Comparison of ENCODE assay signal across 1 mouse cellular context in the genomic region with DNA sequence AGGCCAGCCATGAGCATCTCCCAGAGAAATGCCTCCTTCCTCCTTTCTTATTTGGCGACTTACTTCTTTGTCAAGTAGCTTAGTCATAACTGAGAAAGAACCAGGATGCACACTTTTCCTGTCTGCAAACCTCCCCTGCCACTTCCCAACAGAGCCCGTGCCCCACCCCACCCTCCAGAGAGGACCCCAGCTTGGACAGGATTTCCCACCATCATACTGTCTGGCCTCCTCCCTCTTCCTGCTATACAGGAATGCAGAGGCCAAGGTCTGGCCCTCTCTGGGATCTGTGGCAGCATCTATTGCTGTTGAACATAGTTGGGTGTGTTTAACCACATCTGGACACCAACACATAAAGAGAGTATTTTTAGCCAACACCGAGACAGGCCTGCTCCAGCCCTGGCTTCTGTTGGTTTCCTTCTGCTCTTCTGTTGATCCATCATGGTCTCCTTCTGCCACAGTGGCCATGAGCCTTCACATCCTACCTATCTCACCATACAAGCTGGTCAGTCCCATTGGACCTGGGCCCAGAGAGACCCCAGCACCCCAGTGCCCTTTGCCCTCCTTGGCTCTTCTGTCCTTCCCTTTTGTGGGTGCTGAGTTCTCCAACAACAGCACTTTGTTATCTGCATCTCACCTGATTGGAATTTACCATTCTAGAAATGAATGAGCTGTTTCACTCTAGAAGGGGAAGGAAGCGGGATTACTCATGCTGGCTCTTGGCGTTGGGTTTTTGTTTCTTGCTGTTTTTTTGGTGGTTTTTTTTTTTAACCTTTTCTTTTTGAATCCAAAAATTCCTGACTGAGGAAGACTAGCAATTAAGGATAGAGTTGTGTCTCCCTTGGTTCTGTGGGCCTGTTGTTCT.
TF ChIP-seq lines count a peak whose summit lies in the region.

No protein-coding gene starts in this region.

TF ChIP-seq in CH12.LX, 34 proteins besides CTCF, POLR2A, EP300 and RAD21 (continued from another document):
- TF ChIP-seq RCOR1 (conservative IDR thresholded peaks at IDR 0.05; ENCODE audit: low read depth, low read length) (peak; percentile 43; the same call in 1 of the 2 replicates), GABPA (IDR thresholded peaks at IDR 0.05; ENCODE audit: insufficient replicate concordance, low read depth, low read length) (no peak), MAX (IDR thresholded peaks at IDR 0.05; ENCODE audit: low read length) (no peak), TBP (conservative IDR thresholded peaks at IDR 0.05; ENCODE audit: low read depth, low read length) (no peak), JUND (conservative IDR thresholded peaks at IDR 0.05; ENCODE audit: low read depth, low read length) (peak; percentile 69), SIN3A (IDR thresholded peaks at IDR 0.05; ENCODE audit: low read length) (no peak), MYC (IDR thresholded peaks at IDR 0.05; ENCODE audit: low read depth, low read length) (no peak), USF2 (conservative IDR thresholded peaks at IDR 0.05; ENCODE audit: low read depth, low read length) (no peak), IRF4 (IDR thresholded peaks at IDR 0.05; ENCODE audit: low read depth, low read length) (peak; percentile 76), KAT2A (IDR thresholded peaks at IDR 0.05; ENCODE audit: insufficient replicate concordance, low read length) (no peak), CHD1 (IDR thresholded peaks at IDR 0.05; ENCODE audit: low read depth, low read length) (no peak), ZKSCAN1 (IDR thresholded peaks at IDR 0.05; ENCODE audit: borderline replicate concordance, low read depth, low read length) (no peak), UBTF (IDR thresholded peaks at IDR 0.05; ENCODE audit: low read depth, low read length) (no peak), ELF1 (IDR thresholded peaks at IDR 0.05; ENCODE audit: low read depth, low read length) (no peak), NRF1 (IDR thresholded peaks at IDR 0.05; ENCODE audit: low read depth, low read length) (no peak), E2F4 (IDR thresholded peaks at IDR 0.05; ENCODE audit: insufficient replicate concordance, low read depth, low read length) (no peak), MXI1 (IDR thresholded peaks at IDR 0.05; ENCODE audit: low read depth, low read length) (no peak), MAZ (IDR thresholded peaks at IDR 0.05; ENCODE audit: low read depth, low read length) (no peak), JUN (IDR thresholded peaks at IDR 0.05; ENCODE audit: insufficient read depth, low read depth, low read length) (peak; percentile 71), MEF2A (IDR thresholded peaks at IDR 0.05; ENCODE audit: borderline replicate concordance, low read depth, low read length) (0 out of 2 replicates have a peak, but pooled peaks have one; percentile 24), ZC3H11A (IDR thresholded peaks at IDR 0.05; ENCODE audit: low read depth, low read length) (no peak), ZMIZ1 (IDR thresholded peaks at IDR 0.05; ENCODE audit: low read depth, low read length) (no peak), POLR2AphosphoS2 (IDR thresholded peaks at IDR 0.05; ENCODE audit: low read depth, low read length) (no peak), NELFE (IDR thresholded peaks at IDR 0.05; ENCODE audit: low read depth, low read length) (no peak), SMC3 (IDR thresholded peaks at IDR 0.05; ENCODE audit: low read depth, low read length) (no peak), ZNF384 (IDR thresholded peaks at IDR 0.05; ENCODE audit: low read depth, low read length) (peak; percentile 87), PAX5 (IDR thresholded peaks at IDR 0.05; ENCODE audit: low read length) (no peak), HCFC1 (IDR thresholded peaks at IDR 0.05; ENCODE audit: low read depth, low read length) (no peak)
TF ChIP-seq in CH12.LX: peak in this region for 11.
